Mouse (Mus musculus) small intestine, adult 2 months (tissue): ENCODE results near the gene Tomm40l.

Source experiments
- CTCF ChIP-seq: fragments of 200-500 bp; IDR thresholded peaks from 2 replicates; pipeline ENCODE4 v1.5.1; 2012; ENCODE audit warnings: low read depth, mild to moderate bottlenecking, control low read depth, inconsistent platforms, low read length, moderate library complexity, mixed read lengths; ENCODE audit not compliant: insufficient replicate concordance, insufficient read length; ENCODE audit errors: extremely low read depth
- POLR2A ChIP-seq: fragments of 200-500 bp; IDR thresholded peaks from 2 replicates; pipeline ENCODE4 v1.6.1; 2012; ENCODE audit warnings: low read depth, mild to moderate bottlenecking, control low read depth, inconsistent platforms, low read length, moderate library complexity

DNA sequence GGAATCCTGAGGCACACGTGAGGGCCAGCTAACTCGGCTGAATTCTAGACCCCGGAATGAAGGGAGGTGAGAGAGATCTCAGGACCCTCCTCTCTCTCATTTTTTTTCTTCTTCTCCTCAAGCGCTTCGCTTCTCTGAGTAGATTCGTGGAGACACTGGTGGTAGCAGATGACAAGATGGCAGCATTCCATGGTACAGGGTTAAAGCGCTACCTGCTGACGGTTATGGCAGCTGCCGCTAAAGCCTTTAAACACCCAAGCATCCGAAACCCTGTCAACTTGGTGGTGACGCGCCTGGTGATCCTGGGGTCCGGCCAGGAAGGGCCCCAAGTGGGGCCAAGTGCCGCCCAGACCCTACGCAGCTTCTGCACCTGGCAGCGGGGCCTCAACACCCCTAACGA, 30.1 kb upstream of the Tomm40l start:
- TF ChIP-seq CTCF = no peak
- no peak for TF ChIP-seq POLR2A
